Mouse (Mus musculus) thymus, postnatal 4 days (tissue): ENCODE data around the gene Pcnt.

Source experiments
- DNase-seq: peaks from one replicate; pipeline ENCODE4 v3.0.0; 2021

The Pcnt gene

GRCm38 (mm10) chr10:76392596-76392995 lies 50.0 kb downstream of the Pcnt start:
- no peak for DNase-seq

GRCm38 (mm10) chr10:76391786-76392185 lies 50.8 kb downstream of the Pcnt start:
- DNase-seq = peak; percentile 72

- no peak for DNase-seq
Measured at GRCm38 (mm10) chr10:76391166-76391565, 51.4 kb downstream of the Pcnt start.

- no peak for DNase-seq
Measured at GRCm38 (mm10) chr10:76374981-76375380, 67.6 kb downstream of the Pcnt start.

GRCm38 (mm10) chr10:76371736-76372135 lies 70.8 kb downstream of the Pcnt start:
- DNase-seq = no peak

- DNase-seq = no peak
Measured at GRCm38 (mm10) chr10:76368766-76369165, 73.8 kb downstream of the Pcnt start.

GRCm38 (mm10) chr10:76363233-76363632 lies 79.4 kb downstream of the Pcnt start:
- no peak for DNase-seq

GRCm38 (mm10) chr10:76358468-76358867 lies 84.1 kb downstream of the Pcnt start:
- no peak for DNase-seq

- no peak for DNase-seq
Measured at GRCm38 (mm10) chr10:76357286-76357875, 85.2 kb downstream of the Pcnt start.

- peak; percentile 59 for DNase-seq
Measured at GRCm38 (mm10) chr10:76354974-76355373, 87.6 kb downstream of the Pcnt start.

- DNase-seq = no peak
Measured at GRCm38 (mm10) chr10:76353986-76354385, 88.6 kb downstream of the Pcnt start.

GRCm38 (mm10) chr10:76351953-76352352 lies 90.6 kb downstream of the Pcnt start:
- DNase-seq = no peak

- DNase-seq = peak; percentile 87
Measured at GRCm38 (mm10) chr10:76346589-76346988, 96.0 kb downstream of the Pcnt start.

GRCm38 (mm10) chr10:76346043-76346491 lies 96.5 kb downstream of the Pcnt start:
- peak; percentile 19 for DNase-seq

GRCm38 (mm10) chr10:76345540-76345902 lies 97.1 kb downstream of the Pcnt start:
- no peak for DNase-seq

- peak; percentile 99 for DNase-seq
Measured at GRCm38 (mm10) chr10:76344711-76345539, 97.7 kb downstream of the Pcnt start, which contains the start of gene Dip2a. Gene Dip2a (minus strand): TSS chr10:76345291.

- DNase-seq = no peak
Measured at GRCm38 (mm10) chr10:76334350-76334749, 108.2 kb downstream of the Pcnt start.

- DNase-seq = no peak
Measured at GRCm38 (mm10) chr10:76332040-76332439, 110.5 kb downstream of the Pcnt start.

GRCm38 (mm10) chr10:76329093-76329492 lies 113.5 kb downstream of the Pcnt start:
- DNase-seq = no peak

- no peak for DNase-seq
Measured at GRCm38 (mm10) chr10:76328574-76328973, 114.0 kb downstream of the Pcnt start.

- peak; percentile 67 for DNase-seq
Measured at GRCm38 (mm10) chr10:76326304-76327006, 116.1 kb downstream of the Pcnt start.

- DNase-seq = no peak
Measured at GRCm38 (mm10) chr10:76317623-76318022, 125.0 kb downstream of the Pcnt start.

- no peak for DNase-seq
Measured at GRCm38 (mm10) chr10:76316194-76316593, 126.4 kb downstream of the Pcnt start.

- DNase-seq = no peak
Measured at GRCm38 (mm10) chr10:76306738-76307137, 135.8 kb downstream of the Pcnt start.
